Mouse (Mus musculus): ENCODE measurements at regions not wholly inside any gene's neighbourhood (a gene's known extent, or its start where the extent isn't known, plus 50 kb on each side); places are given as distances from the start of the nearest gene placed in this dataset.

- Histone ChIP-seq H3K9ac (no peak overlapping the region), H3K4me2 (replicated peaks) (no peak overlapping the region), H3K4me3 (replicated peaks) (no peak overlapping the region), H3K4me1 (no peaks in the 10 kb centered on the region), H3K36me3 (no peaks in the 10 kb centered on the region), H3K27ac (replicated peaks) (no peak overlapping the region), H3K9me3 (replicated peaks) (no peaks in the 10 kb centered on the region), H3K27me3 (no peaks in the 10 kb centered on the region)
- 56% methylated on average over 4 of the region's 4 CpGs for WGBS
- no peak for ATAC-seq (ENCODE audit: insufficient number of reproducible peaks, low FRiP score, low TSS enrichment, low read depth)
Observed at GRCm38 (mm10) chr4:23787417-23788204, 708.6 kb upstream of the Mms22l start.

GRCm38 (mm10) chr4:23823516-23823915 lies 672.7 kb upstream of the Mms22l start:
- H3K9ac ChIP-seq, result no peak overlapping the region
- H3K27me3 ChIP-seq, result no peaks in the 10 kb centered on the region
- H3K4me3 ChIP-seq (replicated peaks), result no peak overlapping the region
- no peak overlapping the region for H3K27ac ChIP-seq (replicated peaks)
- H3K36me3 ChIP-seq, result no peaks in the 10 kb centered on the region
- H3K4me1 ChIP-seq, result no peaks in the 10 kb centered on the region
- WGBS, result 69% methylated on average over 2 of the region's 2 CpGs
- H3K4me2 ChIP-seq (replicated peaks), result no peak overlapping the region
- no peak for ATAC-seq (ENCODE audit: insufficient number of reproducible peaks, low FRiP score, low TSS enrichment, low read depth)
- H3K9me3 ChIP-seq (replicated peaks), result no peaks in the 10 kb centered on the region

- H3K4me2 ChIP-seq (replicated peaks), result no peak overlapping the region
- no peak for ATAC-seq (ENCODE audit: insufficient number of reproducible peaks, low FRiP score, low TSS enrichment, low read depth)
- no peak overlapping the region for H3K4me3 ChIP-seq (replicated peaks)
- no peaks in the 10 kb centered on the region for H3K9me3 ChIP-seq (replicated peaks)
- H3K4me1 ChIP-seq, result no peaks in the 10 kb centered on the region
- no peaks in the 10 kb centered on the region for H3K27me3 ChIP-seq
- no peaks in the 10 kb centered on the region for H3K36me3 ChIP-seq
- H3K27ac ChIP-seq (replicated peaks), result no peak overlapping the region
- WGBS, result 0% methylated on average over 2 of the region's 2 CpGs
- no peak overlapping the region for H3K9ac ChIP-seq
Observed at GRCm38 (mm10) chr4:23826885-23827284, 669.4 kb upstream of the Mms22l start.

GRCm38 (mm10) chr4:23832385-23833164 lies 663.7 kb upstream of the Mms22l start:
- H3K4me2 ChIP-seq (replicated peaks), result no peak overlapping the region
- no peak overlapping the region for H3K27ac ChIP-seq (replicated peaks)
- ATAC-seq (ENCODE audit: insufficient number of reproducible peaks, low FRiP score, low TSS enrichment, low read depth), result no peak
- H3K9ac ChIP-seq, result no peak overlapping the region
- 46% methylated on average over 7 of the region's 7 CpGs for WGBS
- no peaks in the 10 kb centered on the region for H3K27me3 ChIP-seq
- no peaks in the 10 kb centered on the region for H3K9me3 ChIP-seq (replicated peaks)
- no peaks in the 10 kb centered on the region for H3K36me3 ChIP-seq
- H3K4me3 ChIP-seq (replicated peaks), result no peak overlapping the region
- no peaks in the 10 kb centered on the region for H3K4me1 ChIP-seq

- no peaks in the 10 kb centered on the region for H3K9me3 ChIP-seq (replicated peaks)
- no peak overlapping the region for H3K4me3 ChIP-seq (replicated peaks)
- no peak overlapping the region for H3K4me2 ChIP-seq (replicated peaks)
- H3K4me1 ChIP-seq, result no peaks in the 10 kb centered on the region
- no peaks in the 10 kb centered on the region for H3K27me3 ChIP-seq
- H3K9ac ChIP-seq, result no peak overlapping the region
- WGBS, result 68% methylated on average over 4 of the region's 4 CpGs
- H3K36me3 ChIP-seq, result no peaks in the 10 kb centered on the region
- H3K27ac ChIP-seq (replicated peaks), result no peak overlapping the region
- ATAC-seq (ENCODE audit: insufficient number of reproducible peaks, low FRiP score, low TSS enrichment, low read depth), result no peak
Observed at GRCm38 (mm10) chr4:23843609-23844287, 652.5 kb upstream of the Mms22l start.

- H3K9ac ChIP-seq, result no peak overlapping the region
- H3K9me3 ChIP-seq (replicated peaks), result no peaks in the 10 kb centered on the region
- no peak overlapping the region for H3K4me3 ChIP-seq (replicated peaks)
- no peak overlapping the region for H3K4me2 ChIP-seq (replicated peaks)
- 72% methylated on average over 2 of the region's 2 CpGs for WGBS
- no peaks in the 10 kb centered on the region for H3K4me1 ChIP-seq
- no peak for ATAC-seq (ENCODE audit: insufficient number of reproducible peaks, low FRiP score, low TSS enrichment, low read depth)
- H3K27me3 ChIP-seq, result no peaks in the 10 kb centered on the region
- no peaks in the 10 kb centered on the region for H3K36me3 ChIP-seq
- H3K27ac ChIP-seq (replicated peaks), result no peak overlapping the region
Observed at GRCm38 (mm10) chr4:23844288-23844971, 651.8 kb upstream of the Mms22l start.

- H3K9ac ChIP-seq, result no peak overlapping the region
- no peaks in the 10 kb centered on the region for H3K4me1 ChIP-seq
- H3K9me3 ChIP-seq (replicated peaks), result no peaks in the 10 kb centered on the region
- no peak overlapping the region for H3K4me3 ChIP-seq (replicated peaks)
- WGBS, result 63% methylated on average over 5 of the region's 5 CpGs
- no peaks in the 10 kb centered on the region for H3K27me3 ChIP-seq
- ATAC-seq (ENCODE audit: insufficient number of reproducible peaks, low FRiP score, low TSS enrichment, low read depth), result no peak
- no peaks in the 10 kb centered on the region for H3K36me3 ChIP-seq
- H3K4me2 ChIP-seq (replicated peaks), result no peak overlapping the region
- H3K27ac ChIP-seq (replicated peaks), result no peak overlapping the region
Observed at GRCm38 (mm10) chr4:23845263-23845662, 651.0 kb upstream of the Mms22l start.

GRCm38 (mm10) chr4:23850640-23851039 lies 645.6 kb upstream of the Mms22l start:
- no peaks in the 10 kb centered on the region for H3K4me1 ChIP-seq
- H3K36me3 ChIP-seq, result no peaks in the 10 kb centered on the region
- H3K27me3 ChIP-seq, result no peaks in the 10 kb centered on the region
- no peak overlapping the region for H3K4me3 ChIP-seq (replicated peaks)
- H3K9me3 ChIP-seq (replicated peaks), result no peaks in the 10 kb centered on the region
- H3K9ac ChIP-seq, result no peak overlapping the region
- no peak overlapping the region for H3K27ac ChIP-seq (replicated peaks)
- no peak overlapping the region for H3K4me2 ChIP-seq (replicated peaks)
- no peak for ATAC-seq (ENCODE audit: insufficient number of reproducible peaks, low FRiP score, low TSS enrichment, low read depth)
- 72% methylated on average over 2 of the region's 2 CpGs for WGBS

GRCm38 (mm10) chr4:23862437-23862836 lies 633.8 kb upstream of the Mms22l start:
- Histone ChIP-seq H3K27ac (replicated peaks) (no peak overlapping the region), H3K36me3 (no peaks in the 10 kb centered on the region), H3K9ac (no peak overlapping the region), H3K4me3 (replicated peaks) (no peak overlapping the region), H3K4me2 (replicated peaks) (no peak overlapping the region), H3K27me3 (no peaks in the 10 kb centered on the region), H3K4me1 (no peaks in the 10 kb centered on the region), H3K9me3 (replicated peaks) (no peaks in the 10 kb centered on the region)
- ATAC-seq (ENCODE audit: insufficient number of reproducible peaks, low FRiP score, low TSS enrichment, low read depth), result no peak
- WGBS, result 72% methylated on average over 3 of the region's 3 CpGs

- no peaks in the 10 kb centered on the region for H3K27me3 ChIP-seq
- WGBS, result 57% methylated on average over 7 of the region's 7 CpGs
- H3K4me3 ChIP-seq (replicated peaks), result no peak overlapping the region
- ATAC-seq (ENCODE audit: insufficient number of reproducible peaks, low FRiP score, low TSS enrichment, low read depth), result no peak
- no peak overlapping the region for H3K4me2 ChIP-seq (replicated peaks)
- no peak overlapping the region for H3K9ac ChIP-seq
- no peaks in the 10 kb centered on the region for H3K4me1 ChIP-seq
- H3K27ac ChIP-seq (replicated peaks), result no peak overlapping the region
- H3K36me3 ChIP-seq, result no peaks in the 10 kb centered on the region
- no peaks in the 10 kb centered on the region for H3K9me3 ChIP-seq (replicated peaks)
Observed at GRCm38 (mm10) chr4:23880007-23880406, 616.2 kb upstream of the Mms22l start.

- H3K4me1 ChIP-seq, result no peaks in the 10 kb centered on the region
- no peaks in the 10 kb centered on the region for H3K36me3 ChIP-seq
- no peaks in the 10 kb centered on the region for H3K27me3 ChIP-seq
- no peak overlapping the region for H3K27ac ChIP-seq (replicated peaks)
- 27% methylated on average over 4 of the region's 4 CpGs for WGBS
- no peak for ATAC-seq (ENCODE audit: insufficient number of reproducible peaks, low FRiP score, low TSS enrichment, low read depth)
- no peaks in the 10 kb centered on the region for H3K9me3 ChIP-seq (replicated peaks)
- H3K9ac ChIP-seq, result no peak overlapping the region
- H3K4me2 ChIP-seq (replicated peaks), result no peak overlapping the region
- H3K4me3 ChIP-seq (replicated peaks), result no peak overlapping the region
Observed at GRCm38 (mm10) chr4:23913396-23913795, 582.9 kb upstream of the Mms22l start.
